Mouse (Mus musculus) lung, postnatal 14 days (tissue): ENCODE measurements around the gene Gm20931.
"Not testable (repeated sequence)": the region's sequence is repeated elsewhere in the genome, so short reads cannot be mapped to it uniquely, and the experiment has no call there.

ENCODE experiments used
- DNase-seq: peaks from one replicate; pipeline ENCODE4 v3.0.0; 2021

The Gm20931 gene

DNA sequence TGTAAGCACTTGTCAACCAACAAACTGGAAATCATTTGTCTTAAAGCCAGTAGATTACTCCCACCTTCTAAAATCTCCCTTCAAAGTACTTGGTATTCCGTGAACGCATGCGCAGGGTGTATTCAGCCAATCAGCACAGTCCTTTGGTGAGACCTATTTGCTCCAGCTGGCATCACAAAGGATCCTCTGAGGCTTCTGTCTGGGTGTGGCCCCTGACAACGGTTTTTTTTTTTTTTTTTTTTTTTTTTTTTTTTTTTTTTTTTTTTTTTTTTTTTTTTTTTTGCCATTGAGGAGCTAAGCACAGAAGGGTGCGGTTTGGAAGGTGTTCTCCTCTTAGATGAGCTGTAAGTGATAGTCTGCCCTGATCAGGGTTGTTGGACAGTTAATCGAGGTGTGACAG lies at the start of gene Gm20931:
Gene Gm20931 (plus strand): TSS at position 301 of the 400 bp plus-strand sequence.
- DNase-seq = not testable (repeated sequence)
